Mouse (Mus musculus) hindbrain, embryonic 16.5 days (tissue): Measurements from ENCODE around the gene Ulk4. TPM values are rescaled to one million over a fixed set of nuclear protein-coding genes. Genes with fewer than 3 reads are reported as not detected.

Source experiments
- ATAC-seq: fragments of 200-750 bp; cut with Nextera tagmentation; 2 replicates; pipeline ENCODE4 v1.8.0; 2017; ENCODE audit warnings: moderate TSS enrichment, moderate library complexity
- H3K27ac ChIP-seq: fragments of 300-500 bp; sonication (generic); 2 replicates; pipeline ENCODE4 v1.5.1; 2014; ENCODE audit warnings: low read depth, mild to moderate bottlenecking, control low read depth, low read length, moderate library complexity
- H3K27me3 ChIP-seq: fragments of 300-500 bp; sonication (generic); replicated peaks from 2 replicates; pipeline ENCODE4 v1.6.1; 2014; ENCODE audit warnings: low read length; ENCODE audit not compliant: control insufficient read depth, insufficient read depth
- H3K36me3 ChIP-seq: fragments of 300-500 bp; sonication (generic); 2 replicates; pipeline ENCODE4 v1.6.1; 2014; ENCODE audit warnings: mild to moderate bottlenecking, low read length, moderate library complexity, mixed read lengths; ENCODE audit not compliant: control insufficient read depth, insufficient read depth
- H3K4me1 ChIP-seq: fragments of 300-500 bp; sonication (generic); 2 replicates; pipeline ENCODE4 v1.6.1; 2014; ENCODE audit warnings: low read depth, low read length; ENCODE audit not compliant: control insufficient read depth, insufficient read depth
- H3K4me2 ChIP-seq: fragments of 300-500 bp; sonication (generic); 2 replicates; pipeline ENCODE4 v1.6.1; 2014; ENCODE audit warnings: mild to moderate bottlenecking, low read length, control low read depth, moderate library complexity
- H3K4me3 ChIP-seq: fragments of 300-500 bp; sonication (generic); 2 replicates; pipeline ENCODE4 v1.5.1; 2014; ENCODE audit warnings: mild to moderate bottlenecking, low read length, control low read depth, moderate library complexity
- H3K9ac ChIP-seq: fragments of 300-500 bp; sonication (generic); 2 replicates; pipeline ENCODE4 v1.6.1; 2014; ENCODE audit warnings: low read depth, mild to moderate bottlenecking, control low read depth, low read length, moderate library complexity
- H3K9me3 ChIP-seq: fragments of 300-500 bp; sonication (generic); 2 replicates; pipeline ENCODE4 v1.6.1; 2014; ENCODE audit warnings: mild to moderate bottlenecking, low read length, moderate library complexity; ENCODE audit not compliant: control insufficient read depth
- WGBS: fragments of 180-500 bp; shearing (Covaris S2); extraction: QIAGEN DNeasy Blood & Tissue Kit; methylation state at CpG from one replicate; pipeline ENCODE4 v1.1.7; 2014; 5-methylcytosine and 5-hydroxymethylcytosine counted together
- polyA plus RNA-seq: library from polyadenylated mRNA; unstranded; fragments of >200 nt; fragmentation: Nextera tagmentation; extraction: Ambion mirVana; gene quantifications from 2 replicates; pipeline ENCODE4 v1.2.1, GENCODE M21; 2015

The Ulk4 gene
- polyA plus RNA-seq, 1 experiment from 2014 or later = 75.8 TPM

- Histone ChIP-seq H3K9me3 (no peaks in the 10 kb centered on the region), H3K9ac (no peak overlapping the region), H3K27ac (no peak overlapping the region), H3K4me2 (no peak overlapping the region), H3K36me3 (no peaks in the 10 kb centered on the region), H3K4me1 (peaks cover 4% of the 10 kb centered on the region), H3K4me3 (no peak overlapping the region), H3K27me3 (no peaks in the 10 kb centered on the region)
- 88% methylated on average over 7 of the region's 7 CpGs for WGBS
- ATAC-seq = no peak
Measured at GRCm38 (mm10) chr9:121293187-121293586, 16.2 kb upstream of the Ulk4 start.

GRCm38 (mm10) chr9:121291275-121291674 lies 14.3 kb upstream of the Ulk4 start:
- WGBS = 86% methylated on average over 2 of the region's 2 CpGs
- ATAC-seq = no peak
- Histone ChIP-seq H3K4me2 (no peak overlapping the region), H3K9me3 (no peaks in the 10 kb centered on the region), H3K27ac (no peak overlapping the region), H3K4me3 (no peak overlapping the region), H3K9ac (no peak overlapping the region), H3K4me1 (no peaks in the 10 kb centered on the region; the same call in 1 of the 2 replicates), H3K36me3 (no peaks in the 10 kb centered on the region), H3K27me3 (no peaks in the 10 kb centered on the region)

- ATAC-seq = no peak
- Histone ChIP-seq H3K27me3 (no peaks in the 10 kb centered on the region), H3K36me3 (no peaks in the 10 kb centered on the region), H3K4me1 (peaks cover 3% of the 10 kb centered on the region), H3K4me2 (peak overlapping the region; percentile 73), H3K9me3 (no peaks in the 10 kb centered on the region), H3K27ac (0 out of 2 replicates have a peak overlapping the region, but pooled peaks have one; percentile 12), H3K9ac (peak overlapping the region; percentile 58), H3K4me3 (peak overlapping the region; percentile 49)
- WGBS = 74% methylated on average over 3 of the region's 3 CpGs
Measured at GRCm38 (mm10) chr9:121286325-121286901, 9.4 kb upstream of the Ulk4 start.

GRCm38 (mm10) chr9:121285341-121286324 lies 8.6 kb upstream of the Ulk4 start:
- WGBS = 24% methylated on average over 29 of the region's 29 CpGs
- Histone ChIP-seq H3K27me3 (no peaks in the 10 kb centered on the region), H3K27ac (peak overlapping the region; percentile 12; the same call in 1 of the 2 replicates), H3K4me1 (peaks cover 3% of the 10 kb centered on the region), H3K4me2 (peak overlapping the region; percentile 73), H3K4me3 (peak overlapping the region; percentile 49), H3K9ac (peak overlapping the region; percentile 58), H3K36me3 (no peaks in the 10 kb centered on the region), H3K9me3 (no peaks in the 10 kb centered on the region)
- peak; percentile 81 for ATAC-seq

- WGBS = 90% methylated on average over 3 of the region's 3 CpGs
- Histone ChIP-seq H3K9me3 (no peaks in the 10 kb centered on the region), H3K27ac (no peak overlapping the region), H3K9ac (no peak overlapping the region), H3K4me1 (peaks cover 3% of the 10 kb centered on the region), H3K36me3 (no peaks in the 10 kb centered on the region), H3K4me2 (no peak overlapping the region), H3K4me3 (no peak overlapping the region), H3K27me3 (no peaks in the 10 kb centered on the region)
- no peak for ATAC-seq
Measured at GRCm38 (mm10) chr9:121284422-121284821, 7.4 kb upstream of the Ulk4 start.

GRCm38 (mm10) chr9:121283620-121284185 lies 6.7 kb upstream of the Ulk4 start:
- 93% methylated on average over 6 of the region's 6 CpGs for WGBS
- peaks cover 3% of the 10 kb centered on the region for H3K4me1 ChIP-seq
- no peak for ATAC-seq

GRCm38 (mm10) chr9:121281891-121282290 lies 4.9 kb upstream of the Ulk4 start:
- 84% methylated on average over 6 of the region's 6 CpGs for WGBS
- Histone ChIP-seq H3K4me3 (no peak overlapping the region), H3K9ac (no peak overlapping the region), H3K9me3 (no peaks in the 10 kb centered on the region), H3K4me1 (peaks cover 10% of the 10 kb centered on the region), H3K4me2 (no peak overlapping the region), H3K27me3 (no peaks in the 10 kb centered on the region), H3K27ac (no peak overlapping the region), H3K36me3 (no peaks in the 10 kb centered on the region)
- no peak for ATAC-seq

More at GRCm38 (mm10) chr9:121283620-121284185, 6.7 kb upstream of the Ulk4 start:
- Histone ChIP-seq H3K27ac (no peak overlapping the region), H3K9me3 (no peaks in the 10 kb centered on the region), H3K36me3 (no peaks in the 10 kb centered on the region), H3K27me3 (no peaks in the 10 kb centered on the region), H3K9ac (no peak overlapping the region), H3K4me2 (no peak overlapping the region), H3K4me3 (no peak overlapping the region)

GRCm38 (mm10) chr9:121279216-121279615 lies 2.2 kb upstream of the Ulk4 start:
- H3K9me3 ChIP-seq = no peaks in the 10 kb centered on the region
- H3K9ac ChIP-seq = no peak overlapping the region
- H3K27me3 ChIP-seq = no peaks in the 10 kb centered on the region
- H3K36me3 ChIP-seq = no peaks in the 10 kb centered on the region
- H3K27ac ChIP-seq = no peak overlapping the region
- H3K4me3 ChIP-seq = no peak overlapping the region
- WGBS = 89% methylated on average over 5 of the region's 5 CpGs
- no peak for ATAC-seq
- peaks cover 10% of the 10 kb centered on the region for H3K4me1 ChIP-seq
- H3K4me2 ChIP-seq = no peak overlapping the region

- Histone ChIP-seq H3K4me1 (peaks cover 10% of the 10 kb centered on the region), H3K9ac (peak overlapping the region; percentile 69), H3K9me3 (no peaks in the 10 kb centered on the region), H3K4me2 (peak overlapping the region; percentile 78), H3K36me3 (no peaks in the 10 kb centered on the region), H3K4me3 (peak overlapping the region; percentile 59), H3K27ac (peak overlapping the region; percentile 83; the same call in 1 of the 2 replicates), H3K27me3 (no peaks in the 10 kb centered on the region)
- WGBS = 19% methylated on average over 14 of the region's 15 CpGs
- no peak for ATAC-seq
Measured at GRCm38 (mm10) chr9:121276745-121277117, 266 bp downstream of the Ulk4 start.
